Mouse (Mus musculus): ENCODE results near the gene Abcb1a. TPM values are rescaled to one million over a fixed set of nuclear protein-coding genes. Genes with fewer than 3 reads are reported as not detected.

Gene Abcb1a
- polyA plus RNA-seq (2015; fragmentation: Illumina TruSeq; extraction: RNeasy Lipid Tissue Mini Kit (QIAGEN cat#74804); ENCODE audit: low read depth, low replicate concordance) = 19.6 TPM

GRCm38 (mm10) chr5:8659911-8660737, at the start of gene Abcb1a:
TSS of gene Abcb1a (plus strand) at chr5:8660077.

GRCm38 (mm10) chr5:8622596-8623231, 37.2 kb upstream of the Abcb1a start, which contains the start of gene Rundc3b:
TSS of gene Rundc3b (minus strand) at chr5:8622952.

Other genes starting within 250 kb of the Abcb1a start
- gene Dbf4, start 237.4 kb upstream of the Abcb1a start, polyA plus RNA-seq (2015; fragmentation: Illumina TruSeq; extraction: RNeasy Lipid Tissue Mini Kit (QIAGEN cat#74804); ENCODE audit: low read depth, low replicate concordance) = 2.3 TPM
- gene Slc25a40, start 237.2 kb upstream of the Abcb1a start, polyA plus RNA-seq (2015; fragmentation: Illumina TruSeq; extraction: RNeasy Lipid Tissue Mini Kit (QIAGEN cat#74804); ENCODE audit: low read depth, low replicate concordance) = 15.9 TPM
- gene Rundc3b, start 37.1 kb upstream of the Abcb1a start, polyA plus RNA-seq (2015; fragmentation: Illumina TruSeq; extraction: RNeasy Lipid Tissue Mini Kit (QIAGEN cat#74804); ENCODE audit: low read depth, low replicate concordance) = 30.3 TPM
- 4.6 TPM for gene Abcb1b, start 138.1 kb downstream of the Abcb1a start, polyA plus RNA-seq (2015; fragmentation: Illumina TruSeq; extraction: RNeasy Lipid Tissue Mini Kit (QIAGEN cat#74804); ENCODE audit: low read depth, low replicate concordance)
- gene Abcb4, start 233.6 kb downstream of the Abcb1a start, polyA plus RNA-seq (2015; fragmentation: Illumina TruSeq; extraction: RNeasy Lipid Tissue Mini Kit (QIAGEN cat#74804); ENCODE audit: low read depth, low replicate concordance) = 2.5 TPM